Mouse (Mus musculus) v-Abl transformed pro-B cells (cell line): ENCODE measurements around the gene Btnl6.
"Not testable (repeated sequence)": the region's sequence is repeated elsewhere in the genome, so short reads cannot be mapped to it uniquely, and the experiment has no call there.

Experiments used
- in situ Hi-C, 2 experiments: fragments of 400-800 bp; cut with MboI; formaldehyde crosslinking; loops; one replicate each; pipeline ENCODE4 v1.15.1; 2025; ENCODE audit not compliant: unreplicated experiment in 2 of 2

Btnl6 gene

DNA sequence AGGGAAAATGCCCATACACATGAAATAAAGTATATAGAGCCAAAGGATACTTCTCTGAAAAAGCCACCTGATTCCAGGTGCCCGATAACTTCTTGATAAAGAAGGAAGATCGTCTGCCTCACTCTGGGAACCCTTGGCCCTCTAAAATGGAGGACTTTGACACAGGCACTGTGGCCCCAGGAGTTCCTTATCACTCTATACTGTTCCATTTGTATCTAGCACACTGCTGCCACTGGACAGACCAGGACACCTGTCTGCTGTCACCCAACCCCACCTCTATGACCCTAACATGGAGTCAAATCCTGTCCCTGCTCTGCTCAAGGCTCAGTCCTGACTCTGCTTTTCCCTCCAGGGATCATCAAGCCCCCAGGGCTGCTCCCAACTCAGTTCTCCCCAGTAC is 638 bp downstream of the Btnl6 start:
- in situ Hi-C loops = no loop called here

DNA sequence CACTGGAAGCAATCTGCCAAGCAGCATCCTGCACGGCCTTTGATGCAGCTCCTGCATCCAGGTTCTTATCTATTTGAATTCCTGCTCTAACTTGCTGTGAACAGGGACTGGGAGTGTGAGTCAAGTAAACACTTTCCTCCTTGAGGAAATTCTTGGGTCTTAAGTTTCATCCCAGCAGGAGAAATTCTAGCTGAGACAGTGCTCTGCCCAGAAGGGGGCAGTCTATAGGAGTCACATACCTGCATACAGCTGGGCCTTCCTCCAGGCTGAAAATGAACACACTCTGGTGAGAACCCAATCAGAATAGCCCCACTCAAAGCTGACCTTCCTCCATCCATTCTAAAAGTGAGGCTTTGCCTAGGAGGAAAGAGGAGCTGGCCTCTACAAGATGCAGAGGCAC is 5.4 kb downstream of the Btnl6 start:
- in situ Hi-C loops = not testable (repeated sequence)

DNA sequence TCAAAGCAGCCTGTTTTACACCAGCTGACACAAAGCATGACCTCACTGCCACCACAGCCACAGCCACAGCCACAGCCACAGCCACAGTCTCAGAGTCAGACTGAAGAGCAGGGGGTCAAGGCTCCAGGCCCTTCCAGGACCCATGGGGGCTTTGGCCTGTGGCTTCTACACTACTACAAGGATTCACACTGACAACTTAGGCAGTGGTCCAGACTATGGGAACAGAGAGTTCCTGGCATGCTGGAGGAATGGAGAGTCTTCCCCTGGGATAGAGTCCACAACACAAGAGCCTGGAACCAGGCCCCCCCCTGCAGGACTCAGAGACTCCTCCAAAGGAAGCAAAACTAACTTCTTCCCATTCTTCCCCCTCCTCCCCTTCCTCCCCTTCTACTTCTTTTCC is 9.6 kb downstream of the Btnl6 start:
- in situ Hi-C loops = no loop called here

DNA sequence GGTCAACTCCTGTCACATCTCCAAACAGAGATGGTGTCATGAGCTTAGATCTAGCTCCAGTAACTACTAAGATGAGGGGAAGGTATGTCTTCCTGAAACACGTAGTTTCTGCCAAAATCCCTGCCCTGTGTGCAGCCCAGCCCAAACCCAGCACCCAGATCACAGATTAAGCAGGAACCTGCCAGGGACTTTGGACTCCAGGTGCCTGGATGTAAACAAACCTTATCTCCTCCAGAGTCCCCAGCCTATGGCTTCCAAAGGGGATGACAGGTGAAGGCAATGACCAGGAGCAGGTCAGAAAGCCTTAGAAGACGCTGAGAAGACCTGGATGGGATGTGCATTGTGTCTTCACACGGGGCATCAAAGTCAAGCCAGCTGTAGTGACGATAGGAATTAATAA is 19.4 kb downstream of the Btnl6 start:
- in situ Hi-C loops = not testable (repeated sequence)

DNA sequence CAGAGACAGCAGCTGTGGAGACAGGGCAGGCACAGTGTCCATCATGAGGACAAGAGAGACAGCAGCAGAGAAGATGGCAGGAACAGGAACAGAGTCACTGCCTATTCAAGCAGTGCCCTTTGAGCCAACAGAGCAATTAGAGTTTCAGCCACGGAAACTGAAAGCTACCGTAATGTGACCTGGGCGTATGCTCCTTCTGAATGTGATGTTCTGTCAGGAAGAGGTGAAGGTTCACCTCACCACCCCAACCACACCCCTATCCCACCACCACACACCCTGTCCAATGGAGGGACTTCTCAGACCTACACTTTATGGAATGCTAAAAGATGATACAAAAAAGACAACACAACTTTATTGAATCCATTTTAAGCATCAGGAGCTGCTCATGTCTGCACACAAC is 19.8 kb downstream of the Btnl6 start:
- in situ Hi-C loops = not testable (repeated sequence)

DNA sequence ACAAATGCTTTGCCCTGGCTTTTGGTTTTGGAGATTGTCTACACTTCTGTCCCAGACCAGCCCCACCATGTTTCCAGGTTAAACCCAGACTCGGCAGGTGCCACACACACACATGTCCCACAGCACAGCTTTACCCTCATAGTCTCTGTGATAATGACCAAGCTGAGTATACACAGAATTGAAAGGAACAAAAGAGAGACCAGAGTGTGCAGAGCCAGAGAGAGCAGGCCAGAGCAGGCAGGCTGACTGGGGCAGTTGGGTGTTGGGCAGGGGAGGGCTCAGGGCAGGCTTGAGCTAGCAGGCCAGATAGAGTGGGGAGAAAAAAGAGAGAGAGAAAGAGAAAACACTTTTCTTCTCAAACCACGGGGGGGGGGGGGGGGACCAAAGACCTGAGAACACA is 20.6 kb downstream of the Btnl6 start:
- in situ Hi-C loops = no loop called here

DNA sequence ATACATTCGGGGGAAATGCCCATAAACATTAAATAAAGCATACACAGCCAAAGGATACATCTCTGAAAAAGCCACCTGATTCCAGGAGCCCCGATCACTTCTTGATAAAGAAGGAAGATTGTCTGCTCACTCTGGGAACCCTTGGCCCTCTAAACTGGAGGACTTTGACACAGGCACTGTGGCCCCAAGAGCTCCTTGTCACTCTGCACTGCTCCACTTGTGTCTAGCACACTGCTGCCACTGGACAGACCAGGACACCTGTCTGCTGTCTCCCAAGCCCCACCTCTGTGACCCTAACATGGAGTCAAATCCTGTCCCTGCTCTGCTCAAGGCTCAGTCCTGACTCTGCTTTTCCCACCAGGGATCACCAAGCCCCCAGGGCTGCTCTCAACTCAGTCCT is 22.0 kb downstream of the Btnl6 start:
- in situ Hi-C loops = not testable (repeated sequence)

DNA sequence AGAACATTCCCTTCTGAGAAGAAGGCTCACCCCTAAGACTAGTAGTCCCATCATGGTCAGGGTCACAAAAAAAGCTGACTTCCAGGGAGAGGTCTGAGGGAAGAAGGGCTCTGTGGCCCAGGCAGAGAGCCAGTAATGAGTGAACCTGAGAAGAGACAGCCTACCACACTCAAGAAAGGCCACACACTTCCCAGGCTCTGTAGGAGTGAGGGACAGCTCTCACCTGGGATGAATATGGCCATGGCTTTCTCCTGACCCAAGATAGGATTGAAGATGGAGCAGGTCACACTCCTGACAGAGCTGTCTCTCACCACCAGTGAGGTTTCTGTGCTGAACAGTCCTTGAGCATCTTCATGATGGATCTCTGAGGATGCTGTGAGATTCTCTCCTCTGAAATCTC is 24.4 kb downstream of the Btnl6 start:
- in situ Hi-C loops = no loop called here

DNA sequence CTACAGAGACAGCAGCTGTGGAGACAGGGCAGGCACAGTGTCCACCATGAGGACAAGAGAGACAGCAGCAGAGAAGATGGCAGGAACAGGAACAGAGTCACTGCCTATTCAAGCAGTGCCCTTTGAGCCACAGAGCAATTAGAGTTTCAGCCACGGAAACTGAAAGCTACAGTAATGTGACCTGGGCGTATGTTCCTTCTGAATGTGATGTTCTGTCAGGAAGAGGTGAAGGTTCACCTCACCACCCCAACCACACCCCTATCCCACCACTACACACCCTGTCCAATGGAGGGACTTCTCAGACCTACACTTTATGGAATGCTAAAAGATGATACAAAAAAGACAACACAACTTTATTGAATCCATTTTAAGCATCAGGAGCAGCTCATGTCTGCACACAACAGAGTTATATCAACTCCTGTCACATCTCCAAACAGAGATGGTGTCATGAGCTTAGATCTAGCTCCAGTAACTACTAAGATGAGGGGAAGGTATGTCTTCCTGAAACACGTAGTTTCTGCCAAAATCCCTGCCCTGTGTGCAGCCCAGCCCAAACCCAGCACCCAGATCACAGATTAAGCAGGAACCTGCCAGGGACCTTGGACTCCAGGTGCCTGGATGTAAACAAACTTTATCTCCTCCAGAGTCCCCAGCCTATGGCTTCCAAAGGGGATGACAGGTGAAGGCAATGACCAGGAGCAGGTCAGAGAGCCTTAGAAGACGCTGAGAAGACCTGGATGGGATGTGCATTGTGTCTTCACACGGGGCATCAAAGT is 39.7 kb downstream of the Btnl6 start, which contains the start of gene Btnl4:
Gene Btnl4 (minus strand): TSS at position 81 of the 776 bp plus-strand sequence.
- in situ Hi-C loops = not testable (repeated sequence)

DNA sequence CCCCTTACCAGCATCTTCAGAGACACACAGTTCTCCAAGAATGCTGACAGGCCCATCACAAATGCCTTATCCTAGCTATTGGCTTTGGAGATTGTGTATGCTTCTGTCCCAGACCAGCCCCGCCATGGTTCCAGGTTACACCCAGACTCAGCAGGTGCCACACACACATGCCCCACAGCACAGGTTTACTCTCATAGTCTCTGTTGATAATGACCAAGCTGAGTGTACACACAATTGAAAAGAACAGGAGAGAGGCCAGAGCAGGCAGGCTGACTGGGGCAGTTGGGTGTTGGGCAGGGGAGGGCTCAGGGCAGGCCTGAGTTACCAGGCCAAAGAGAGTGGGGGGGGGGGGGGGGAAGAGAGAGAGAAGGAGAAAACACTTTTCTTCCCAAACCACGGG is 40.7 kb downstream of the Btnl6 start:
- in situ Hi-C loops = no loop called here

DNA sequence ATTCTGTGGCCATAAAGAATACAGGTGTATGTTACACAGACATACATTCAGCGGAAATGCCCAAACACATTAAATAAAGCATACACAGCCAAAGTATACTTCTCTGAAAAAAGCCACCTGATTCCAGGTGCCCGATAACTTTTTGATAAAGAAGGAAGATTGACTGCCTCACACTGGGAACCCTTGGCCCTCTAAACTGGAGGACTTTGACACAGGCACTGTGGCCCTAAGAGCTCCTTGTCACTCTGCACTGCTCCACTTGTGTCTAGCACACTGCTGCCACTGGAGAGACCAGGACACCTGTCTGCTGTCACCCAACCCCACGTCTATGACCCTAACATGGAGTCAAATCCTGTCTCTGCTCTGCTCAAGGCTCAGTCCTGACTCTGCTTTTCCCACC is 42.1 kb downstream of the Btnl6 start:
- in situ Hi-C loops = no loop called here

DNA sequence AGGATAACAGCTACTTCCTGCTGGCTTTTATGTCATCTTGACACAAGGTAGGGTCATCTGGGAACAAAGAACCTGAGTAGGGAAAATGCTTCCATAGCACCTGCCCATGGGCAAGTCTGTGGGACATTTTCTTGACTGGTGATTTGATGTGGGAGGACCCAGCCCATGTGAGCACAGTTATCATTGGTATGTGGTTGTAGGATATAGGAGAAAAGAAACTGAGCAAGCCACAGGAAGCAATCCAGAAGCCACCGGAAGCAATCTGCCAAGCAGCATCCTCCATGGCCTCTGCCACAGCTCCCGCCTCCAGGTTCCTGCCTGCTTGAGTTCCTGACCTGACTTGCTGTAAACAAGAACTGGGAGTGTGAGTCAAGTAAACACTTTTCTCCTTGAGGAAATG is 46.7 kb downstream of the Btnl6 start:
- in situ Hi-C loops = no loop called here

DNA sequence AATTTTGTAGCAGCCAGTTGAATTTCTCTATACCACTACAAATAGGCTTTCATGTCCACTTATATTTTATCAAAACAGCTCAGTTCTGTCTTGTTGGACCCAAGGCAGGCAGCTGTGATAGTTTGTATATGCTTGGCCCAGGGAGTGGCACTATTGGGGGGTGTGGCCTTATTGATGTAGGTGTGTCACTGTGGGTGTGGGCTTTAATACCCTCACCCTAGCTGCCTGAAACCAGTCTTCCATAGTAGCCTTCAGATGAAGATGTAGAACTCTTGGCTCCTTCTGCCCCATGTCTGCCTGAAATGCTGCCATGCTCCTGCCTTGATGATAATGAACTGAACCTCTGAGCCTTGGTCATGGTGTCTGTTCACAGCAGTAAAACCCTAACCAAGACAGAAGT is 51.2 kb downstream of the Btnl6 start:
- in situ Hi-C loops = not testable (repeated sequence)

DNA sequence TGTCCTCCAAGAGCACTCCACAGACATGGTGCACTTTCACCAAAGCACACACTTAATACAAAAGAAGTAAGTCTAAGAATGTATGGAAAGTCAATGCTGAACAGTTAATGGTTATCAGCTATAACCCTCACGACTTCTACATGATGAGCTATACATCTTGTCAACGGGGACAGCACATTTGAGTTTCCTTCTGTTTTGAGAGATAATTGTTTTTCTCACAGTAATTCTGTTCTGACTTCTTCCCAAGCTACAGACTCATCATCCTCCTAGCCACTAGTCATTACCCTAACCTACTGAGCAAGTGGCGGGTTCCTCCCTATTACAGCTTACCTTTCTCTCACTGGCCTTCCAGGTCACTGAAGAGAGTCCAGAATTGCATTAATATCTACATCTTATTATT is 57.9 kb downstream of the Btnl6 start:
- in situ Hi-C loops = no loop called here
